Mouse (Mus musculus): ENCODE measurements around the gene Erp44. TPM values are rescaled to one million over a fixed set of nuclear protein-coding genes. Genes with fewer than 3 reads are reported as not detected.
A peak's percentile ranks its signal among the peaks of the same experiment; 100 is the strongest.

The Erp44 gene
- polyA plus RNA-seq (2012; rRNA removed) (8.8 and 14.3 TPM in 2 replicates), polyA plus RNA-seq (2014; fragmentation: Nextera tagmentation; extraction: Ambion mirVana) (36.5 and 37.8 TPM in 2 replicates)

- Histone ChIP-seq H3K4me3 (ENCODE audit: insufficient read depth in 1 of 2, low read depth in 2 of 2, low read length in 2 of 2) (peak within 1 kb of the TSS; percentile 82 to 94), H3K4me1 (replicated peaks; ENCODE audit: control insufficient read depth in 2 of 2, insufficient read depth in 2 of 2, low read length in 1 of 2) (peaks cover 3 to 7% of the 10 kb centered on the region in 2 experiments; a peak in 3 of 4 replicates), H3K4me2 (ENCODE audit: low read depth) (peak within 1 kb of the TSS; percentile 75), H3K27ac (peak within 1 kb of the TSS; percentile 62), H3K36me3 (replicated peaks; ENCODE audit: control insufficient read depth, insufficient read depth, low read depth) (no peaks in the 10 kb centered on the region), H3K9me3 (ENCODE audit: control insufficient read depth, low read length) (no peaks in the 10 kb centered on the region), H3K9ac (replicated peaks) (peak within 1 kb of the TSS; percentile 98), H3K27me3 (ENCODE audit: control insufficient read depth, insufficient read depth, low read length) (no peaks in the 10 kb centered on the region)
- under 1% methylated on average over 41 of the region's 41 CpGs for WGBS (ENCODE audit: insufficient replicate concordance)
- DNase-seq (ENCODE audit: low read depth in 3 of 3, low spot score in 3 of 3) (peak; percentile 92 to 97 (median 94)), ATAC-seq (ENCODE audit: insufficient read depth) (peak; percentile 99)
- TF ChIP-seq EP300 (IDR thresholded peaks at IDR 0.05; ENCODE audit: low read depth) (no peak), CTCF (IDR thresholded peaks at IDR 0.05; ENCODE audit: low read depth) (no peak)
Observed at GRCm38 (mm10) chr4:48279498-48280134, at the start of gene Erp44, which contains the start of gene Invs. Gene Erp44 (minus strand): TSS chr4:48279558. Gene Invs (plus strand): TSS chr4:48279760.

GRCm38 (mm10) chr4:48328042-48328441 lies 48.7 kb upstream of the Erp44 start:
- no peaks in the 10 kb centered on the region for H3K36me3 ChIP-seq (replicated peaks; ENCODE audit: control insufficient read depth, insufficient read depth, low read depth)
- H3K9ac ChIP-seq (replicated peaks): no peak overlapping the region
- TF ChIP-seq EP300 (IDR thresholded peaks at IDR 0.05; ENCODE audit: low read depth): no peak
- no peak; the same call in 1 of the 2 replicates for TF ChIP-seq CTCF (IDR thresholded peaks at IDR 0.05; ENCODE audit: low read depth)
- no peaks in the 10 kb centered on the region for H3K4me1 ChIP-seq (replicated peaks; ENCODE audit: control insufficient read depth in 2 of 2, insufficient read depth in 2 of 2, low read length in 1 of 2)
- no peaks in the 10 kb centered on the region for H3K27me3 ChIP-seq (ENCODE audit: control insufficient read depth, insufficient read depth, low read length)
- no peak overlapping the region for H3K4me2 ChIP-seq (ENCODE audit: low read depth)
- DNase-seq (ENCODE audit: low read depth in 3 of 3, low spot score in 3 of 3) (no peak), ATAC-seq (ENCODE audit: insufficient read depth) (no peak)
- no peaks in the 10 kb centered on the region for H3K9me3 ChIP-seq (ENCODE audit: control insufficient read depth, low read length)
- no peak overlapping the region for H3K4me3 ChIP-seq (ENCODE audit: insufficient read depth in 1 of 2, low read depth in 2 of 2, low read length in 2 of 2)
- H3K27ac ChIP-seq: no peak overlapping the region
- WGBS (ENCODE audit: insufficient replicate concordance): 49% methylated on average over 2 of the region's 2 CpGs

- Histone ChIP-seq H3K27ac (no peak overlapping the region), H3K36me3 (replicated peaks; ENCODE audit: control insufficient read depth, insufficient read depth, low read depth) (no peaks in the 10 kb centered on the region), H3K27me3 (ENCODE audit: control insufficient read depth, insufficient read depth, low read length) (no peaks in the 10 kb centered on the region), H3K9me3 (ENCODE audit: control insufficient read depth, low read length) (no peaks in the 10 kb centered on the region), H3K4me2 (ENCODE audit: low read depth) (no peak overlapping the region), H3K4me3 (ENCODE audit: insufficient read depth in 1 of 2, low read depth in 2 of 2, low read length in 2 of 2) (no peak overlapping the region), H3K9ac (replicated peaks) (no peak overlapping the region), H3K4me1 (replicated peaks; ENCODE audit: control insufficient read depth in 2 of 2, insufficient read depth in 2 of 2, low read length in 1 of 2) (no peaks in the 10 kb centered on the region)
- TF ChIP-seq EP300 (IDR thresholded peaks at IDR 0.05; ENCODE audit: low read depth): no peak
- no peak for TF ChIP-seq CTCF (IDR thresholded peaks at IDR 0.05; ENCODE audit: low read depth)
- no peak for ATAC-seq (ENCODE audit: insufficient read depth)
- DNase-seq (ENCODE audit: low read depth in 3 of 3, low spot score in 3 of 3): no peak
Observed at GRCm38 (mm10) chr4:48327192-48327591, 47.8 kb upstream of the Erp44 start.

- TF ChIP-seq CTCF (IDR thresholded peaks at IDR 0.05; ENCODE audit: low read depth): no peak
- TF ChIP-seq EP300 (IDR thresholded peaks at IDR 0.05; ENCODE audit: low read depth): no peak
- H3K9me3 ChIP-seq (ENCODE audit: control insufficient read depth, low read length): no peaks in the 10 kb centered on the region
- no peak overlapping the region for H3K27ac ChIP-seq
- no peaks in the 10 kb centered on the region for H3K4me1 ChIP-seq (replicated peaks; ENCODE audit: control insufficient read depth in 2 of 2, insufficient read depth in 2 of 2, low read length in 1 of 2)
- DNase-seq (ENCODE audit: low read depth in 3 of 3, low spot score in 3 of 3) (no peak), ATAC-seq (ENCODE audit: insufficient read depth) (no peak)
- WGBS (ENCODE audit: insufficient replicate concordance): 11% methylated on average over 1 of the region's 1 CpGs
- H3K4me3 ChIP-seq (ENCODE audit: insufficient read depth in 1 of 2, low read depth in 2 of 2, low read length in 2 of 2): no peak overlapping the region
- no peak overlapping the region for H3K9ac ChIP-seq (replicated peaks)
- H3K4me2 ChIP-seq (ENCODE audit: low read depth): no peak overlapping the region
- no peaks in the 10 kb centered on the region for H3K36me3 ChIP-seq (replicated peaks; ENCODE audit: control insufficient read depth, insufficient read depth, low read depth)
- H3K27me3 ChIP-seq (ENCODE audit: control insufficient read depth, insufficient read depth, low read length): no peaks in the 10 kb centered on the region
Observed at GRCm38 (mm10) chr4:48322095-48322494, 42.7 kb upstream of the Erp44 start.

DNA sequence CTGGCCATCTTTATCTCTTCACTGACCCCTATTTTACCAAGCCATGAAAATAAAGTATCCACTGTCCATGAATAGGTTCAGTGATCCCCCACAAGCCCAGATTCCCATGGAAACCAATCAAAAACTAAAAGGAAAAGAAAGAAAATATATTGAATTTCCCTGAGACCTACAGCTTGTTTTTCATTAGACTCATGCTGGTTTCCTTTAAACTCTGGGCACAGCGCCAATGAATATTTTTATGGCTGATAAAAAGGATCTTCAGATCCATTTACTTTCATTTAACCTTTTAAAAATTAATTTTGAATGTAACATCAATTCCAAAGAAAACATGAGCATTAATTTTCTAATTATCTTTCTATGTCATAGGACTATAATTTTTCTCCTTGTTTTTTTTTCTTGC lies 41.9 kb upstream of the Erp44 start:
- Histone ChIP-seq H3K9ac (replicated peaks) (no peak overlapping the region), H3K4me3 (ENCODE audit: insufficient read depth in 1 of 2, low read depth in 2 of 2, low read length in 2 of 2) (no peak overlapping the region), H3K27ac (no peak overlapping the region), H3K9me3 (ENCODE audit: control insufficient read depth, low read length) (no peaks in the 10 kb centered on the region), H3K4me1 (replicated peaks; ENCODE audit: control insufficient read depth in 2 of 2, insufficient read depth in 2 of 2, low read length in 1 of 2) (no peaks in the 10 kb centered on the region), H3K27me3 (ENCODE audit: control insufficient read depth, insufficient read depth, low read length) (no peaks in the 10 kb centered on the region), H3K4me2 (ENCODE audit: low read depth) (no peak overlapping the region), H3K36me3 (replicated peaks; ENCODE audit: control insufficient read depth, insufficient read depth, low read depth) (no peaks in the 10 kb centered on the region)
- ATAC-seq (ENCODE audit: insufficient read depth): no peak
- WGBS (ENCODE audit: insufficient replicate concordance): 59% methylated on average over 1 of the region's 1 CpGs
- TF ChIP-seq EP300 (IDR thresholded peaks at IDR 0.05; ENCODE audit: low read depth) (no peak), CTCF (IDR thresholded peaks at IDR 0.05; ENCODE audit: low read depth) (no peak)
- DNase-seq (ENCODE audit: low read depth in 3 of 3, low spot score in 3 of 3): no peak
